Mouse (Mus musculus): ENCODE measurements around the gene Slc50a1.

Slc50a1 gene

DNA sequence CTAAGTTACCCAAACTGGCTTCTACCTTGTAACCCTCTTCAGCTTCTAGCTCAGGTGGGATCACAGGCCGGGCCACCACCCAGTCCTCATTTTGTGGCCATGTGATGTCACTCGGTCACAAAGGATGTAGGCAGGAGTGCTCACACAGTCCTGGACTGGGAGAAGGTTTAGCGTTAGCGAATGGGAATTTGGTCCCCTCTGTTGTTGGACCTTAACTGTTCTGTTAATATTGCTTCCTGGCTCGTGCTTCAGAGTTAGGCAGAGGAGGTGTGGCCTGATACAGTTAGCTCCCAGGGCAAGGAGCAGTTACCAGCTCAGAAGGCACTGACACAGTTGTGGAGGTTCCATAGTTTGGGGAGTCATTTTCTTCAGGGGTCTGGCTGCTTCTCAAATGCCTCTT is 23.8 kb upstream of the Slc50a1 start:
- no peak for DNase-seq (ENCODE audit: low read depth, low spot score)

DNA sequence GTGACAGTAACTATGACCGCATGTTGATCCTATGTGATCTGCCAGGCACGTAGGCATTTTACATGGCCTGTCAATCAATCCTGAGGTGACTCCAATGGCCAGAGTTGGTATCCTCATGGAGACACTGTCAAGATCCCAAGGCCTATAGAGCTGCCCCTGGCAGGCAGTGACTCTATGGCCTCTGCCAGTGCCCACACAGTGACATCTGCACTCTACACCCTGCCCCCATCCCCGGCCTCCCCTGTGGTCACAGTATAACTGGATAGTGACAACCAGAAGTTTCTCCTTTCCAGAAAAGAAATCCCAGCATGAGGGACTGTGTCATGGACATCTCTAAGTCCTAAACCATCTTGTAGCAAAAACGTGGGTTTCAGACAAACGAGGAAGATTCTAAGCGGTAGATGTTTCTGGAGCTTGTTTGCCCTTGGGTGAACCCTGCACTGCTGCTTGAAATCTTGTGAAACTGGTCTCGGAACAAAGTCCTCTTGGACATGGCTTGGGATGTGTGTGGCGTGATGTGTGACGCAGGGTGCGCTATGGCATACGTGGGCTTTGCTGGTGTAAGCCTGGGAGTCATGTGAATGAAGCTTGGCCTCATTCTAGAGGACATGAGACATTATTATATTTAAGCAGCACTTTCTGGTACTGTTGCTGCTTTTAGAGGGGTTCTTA is 23.0 kb upstream of the Slc50a1 start:
- DNase-seq (ENCODE audit: low read depth, low spot score), result no peak

DNA sequence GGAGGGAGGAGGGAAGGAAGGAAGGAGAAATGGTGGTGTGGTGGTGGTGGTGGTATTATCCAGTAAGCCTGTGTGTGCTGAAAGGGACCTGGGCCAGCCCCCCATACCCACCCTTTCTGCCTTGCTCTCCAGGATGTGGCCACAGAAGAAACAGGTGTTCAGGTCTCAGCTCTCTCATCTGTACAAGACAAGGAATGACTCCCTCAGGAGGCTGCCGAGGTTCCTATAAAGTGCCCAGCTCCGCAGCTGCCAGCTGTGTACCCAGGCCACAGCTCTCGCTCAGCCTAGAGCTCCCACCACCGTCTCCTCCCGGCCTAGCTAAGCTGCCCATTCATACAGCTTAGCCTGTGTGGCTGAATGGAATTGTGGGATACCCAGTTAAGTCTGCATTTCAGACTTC is 21.9 kb upstream of the Slc50a1 start:
- no peak for DNase-seq (ENCODE audit: low read depth, low spot score)

DNA sequence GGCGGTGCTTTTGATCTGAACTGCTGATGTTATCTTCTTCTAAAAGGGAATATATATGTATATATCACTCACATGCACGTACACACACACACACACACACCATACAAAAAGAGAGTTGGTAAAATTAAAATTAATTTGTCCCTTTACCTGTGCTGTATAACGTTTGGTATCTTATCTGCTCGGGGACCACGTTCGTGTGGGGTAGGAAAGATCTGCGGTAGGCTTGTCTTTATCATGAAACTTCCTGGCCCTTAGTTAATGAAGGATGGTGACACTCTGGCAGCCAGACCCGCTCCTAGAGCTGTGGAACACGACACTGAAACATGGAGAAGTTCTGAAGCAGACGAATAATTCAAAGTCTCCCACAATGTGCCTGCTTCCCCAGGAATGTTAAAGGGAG is 21.5 kb upstream of the Slc50a1 start:
- no peak for DNase-seq (ENCODE audit: low read depth, low spot score)

GRCm38 (mm10) chr3:89288503-89288928 is 18.1 kb upstream of the Slc50a1 start:
- no peak for DNase-seq (ENCODE audit: low read depth, low spot score)

DNA sequence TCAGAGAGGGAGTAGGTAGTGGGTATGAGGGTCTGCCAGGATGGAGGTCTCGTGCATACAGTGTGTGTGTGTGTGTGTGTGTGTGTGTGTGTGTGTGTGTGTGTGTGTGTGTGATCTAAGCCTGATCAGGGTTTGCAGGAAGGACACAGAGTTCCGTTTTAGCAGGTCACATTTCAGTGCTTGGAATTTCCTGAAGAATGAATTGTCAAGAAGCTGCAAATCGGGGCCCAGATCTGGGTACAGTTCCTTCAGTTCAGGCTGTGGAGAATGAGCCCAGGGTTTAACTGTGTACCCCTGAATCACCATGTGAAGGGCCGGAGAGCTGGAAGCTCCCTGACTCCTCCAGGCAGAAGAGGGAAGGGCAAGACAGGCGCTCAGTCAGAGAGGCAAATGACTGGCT is 16.9 kb upstream of the Slc50a1 start:
- no peak for DNase-seq (ENCODE audit: low read depth, low spot score)

DNA sequence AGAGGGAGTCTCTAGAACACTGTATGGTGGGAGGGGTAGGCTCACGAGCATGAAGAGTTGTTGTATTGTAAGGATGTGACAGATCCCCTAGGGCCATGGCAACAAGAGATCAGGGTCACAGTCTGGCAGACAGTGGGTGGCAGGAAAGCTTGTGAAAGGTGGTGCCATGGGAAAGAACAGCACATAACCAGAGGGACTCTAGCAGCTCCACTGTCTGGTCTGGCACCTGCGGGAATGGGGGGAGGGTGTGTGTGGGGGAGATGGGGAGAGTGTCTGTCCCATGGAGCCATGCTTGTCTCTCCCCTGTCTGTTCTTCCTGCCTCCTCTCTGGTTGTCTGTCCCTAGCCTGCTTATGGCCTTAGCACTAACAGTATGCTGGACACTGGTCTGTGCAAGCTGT is 15.2 kb upstream of the Slc50a1 start:
- no peak for DNase-seq (ENCODE audit: low read depth, low spot score)

- no peak for DNase-seq (ENCODE audit: low read depth, low spot score)
Measured at GRCm38 (mm10) chr3:89284261-89284660, 13.9 kb upstream of the Slc50a1 start.

DNA sequence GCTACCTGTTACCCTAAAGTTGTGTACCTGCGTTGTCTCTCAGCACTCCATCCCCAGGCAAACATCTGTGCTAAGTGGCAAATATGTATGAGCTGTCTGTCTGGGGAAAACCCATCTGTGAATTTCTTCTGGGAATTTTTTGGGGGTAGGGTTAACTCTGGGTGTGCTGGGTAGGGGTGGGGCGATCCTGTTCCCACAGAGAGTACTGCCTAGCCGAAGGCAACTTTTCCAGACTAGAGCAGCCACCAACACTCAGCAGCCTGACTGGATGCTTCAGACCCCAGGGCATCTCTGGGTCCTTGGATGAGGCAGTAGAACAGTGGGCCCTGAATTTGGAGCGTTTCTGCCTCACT is 11.9 kb upstream of the Slc50a1 start:
- DNase-seq (ENCODE audit: low read depth, low spot score), result no peak

- peak; percentile 92 for DNase-seq (ENCODE audit: low read depth, low spot score)
Measured at GRCm38 (mm10) chr3:89281579-89282290, 11.4 kb upstream of the Slc50a1 start.

DNA sequence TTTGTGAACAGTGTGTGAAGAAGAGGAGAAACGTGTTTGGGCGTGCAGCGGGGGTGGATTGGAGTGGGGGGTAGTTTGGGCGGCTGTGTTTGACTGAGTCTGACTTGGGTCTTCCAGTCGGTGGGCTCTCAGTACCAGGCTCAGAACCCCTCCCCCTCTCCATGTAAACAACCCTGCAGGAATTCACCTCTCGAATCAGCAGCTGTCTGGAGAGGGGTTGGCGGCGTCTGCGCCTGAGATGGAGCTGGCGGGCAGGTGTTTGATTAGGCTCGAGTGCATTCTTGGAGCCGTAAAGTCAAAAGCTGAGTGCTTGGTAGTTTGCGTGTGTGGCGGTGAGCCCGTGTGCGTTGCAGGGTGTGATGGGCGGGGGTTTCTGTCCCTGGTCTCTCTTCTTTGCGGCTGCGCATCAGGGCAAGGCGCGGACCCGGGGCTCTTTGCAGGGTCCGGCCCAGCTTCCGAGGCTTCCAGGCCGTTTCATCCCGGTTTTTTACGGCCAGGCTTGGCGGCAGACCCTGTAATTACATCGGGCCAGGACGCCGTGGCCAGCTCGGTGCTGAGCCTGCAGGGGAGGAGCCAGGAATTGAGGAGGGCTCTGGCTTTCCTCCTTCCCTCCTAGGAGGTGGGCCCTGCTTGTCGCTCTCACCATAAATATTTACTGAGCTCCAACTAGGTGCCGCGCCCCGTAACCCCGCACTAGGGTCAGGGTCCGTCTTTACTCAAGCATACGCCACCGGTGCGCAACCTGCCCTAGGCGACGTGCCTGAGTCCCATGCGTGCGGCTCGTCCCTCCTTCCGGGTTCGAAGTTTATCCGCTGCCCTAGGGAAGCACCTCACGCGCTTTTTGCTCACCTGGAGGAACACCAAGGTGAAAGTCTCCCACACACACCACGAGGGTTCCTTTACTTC is 10.5 kb upstream of the Slc50a1 start, which contains the start of gene Efna1:
Gene Efna1 (minus strand): TSS at position 537 of the 906 bp plus-strand sequence.
- peak; percentile 64 for DNase-seq (ENCODE audit: low read depth, low spot score)

DNA sequence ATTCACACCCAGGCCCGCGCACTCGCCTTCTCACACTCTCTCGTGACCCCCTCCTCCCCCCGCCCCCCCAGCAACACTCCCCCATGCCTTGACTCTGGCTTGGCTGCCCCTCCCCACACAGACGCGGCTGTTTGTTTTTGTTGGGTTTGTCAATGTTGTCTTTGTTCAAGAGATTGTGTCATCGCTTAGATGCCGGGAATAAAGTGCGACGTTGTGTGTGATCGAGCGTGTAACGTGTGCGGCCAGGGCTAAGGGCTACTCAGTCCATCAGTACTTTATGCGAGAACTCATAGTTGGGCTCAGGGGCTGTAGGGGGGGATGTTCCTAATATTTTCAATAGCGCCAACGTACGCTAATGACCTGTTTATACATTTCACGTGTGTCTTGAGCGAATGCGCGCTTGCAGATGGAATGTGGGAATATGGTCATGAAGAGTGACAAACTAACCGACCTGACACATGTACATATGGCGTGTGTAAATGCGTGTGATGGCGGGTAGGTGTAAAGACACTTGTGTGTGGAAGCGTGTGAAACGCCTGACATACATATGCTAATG is 9.8 kb upstream of the Slc50a1 start:
- DNase-seq (ENCODE audit: low read depth, low spot score), result no peak

GRCm38 (mm10) chr3:89279153-89279890 is 9.0 kb upstream of the Slc50a1 start:
- peak; percentile 90 for DNase-seq (ENCODE audit: low read depth, low spot score)

- DNase-seq (ENCODE audit: low read depth, low spot score), result no peak
Measured at GRCm38 (mm10) chr3:89278643-89279042, 8.3 kb upstream of the Slc50a1 start.

DNA sequence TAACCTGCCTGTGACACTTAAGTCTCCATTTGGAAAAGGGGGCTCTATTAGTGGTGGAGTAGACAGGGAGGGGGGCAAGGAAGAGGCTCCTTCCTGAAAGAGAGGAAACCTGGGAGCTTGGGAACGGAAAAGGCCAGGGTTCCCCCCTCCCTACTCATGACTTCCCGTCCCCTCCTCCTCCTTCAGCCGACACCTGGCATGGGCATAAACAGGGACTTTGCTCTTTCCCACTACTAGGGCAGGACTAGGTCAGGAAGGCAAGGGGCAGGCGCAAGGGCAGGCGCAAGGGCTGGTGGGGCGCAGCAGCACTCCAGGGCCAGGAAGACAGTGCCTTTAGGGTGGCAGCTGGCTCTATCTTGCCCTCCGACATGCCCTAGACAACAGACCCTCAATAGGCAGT is 7.7 kb upstream of the Slc50a1 start:
- no peak for DNase-seq (ENCODE audit: low read depth, low spot score)

- DNase-seq (ENCODE audit: low read depth, low spot score), result no peak
Measured at GRCm38 (mm10) chr3:89277281-89278021, 7.1 kb upstream of the Slc50a1 start.

DNA sequence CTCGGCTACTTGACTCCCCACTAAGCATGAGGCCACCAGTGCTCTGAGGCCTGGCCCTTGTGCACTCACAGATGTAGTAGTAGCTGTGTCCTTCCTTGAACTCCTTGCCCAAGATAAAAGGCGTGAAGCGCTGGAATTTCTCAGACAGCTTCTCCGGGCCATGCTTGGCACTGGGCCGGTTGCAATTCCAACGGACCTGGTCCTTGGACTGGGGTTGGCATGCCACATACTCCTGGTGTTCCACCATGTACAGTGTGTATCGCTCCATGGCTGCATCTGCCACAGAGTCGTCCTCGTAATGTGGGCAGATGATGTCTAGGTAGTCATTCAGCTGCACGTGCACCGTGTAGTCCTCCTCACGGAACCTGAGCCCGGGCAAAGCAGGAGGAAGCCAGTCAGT is 5.7 kb upstream of the Slc50a1 start:
- no peak for DNase-seq (ENCODE audit: low read depth, low spot score)

DNA sequence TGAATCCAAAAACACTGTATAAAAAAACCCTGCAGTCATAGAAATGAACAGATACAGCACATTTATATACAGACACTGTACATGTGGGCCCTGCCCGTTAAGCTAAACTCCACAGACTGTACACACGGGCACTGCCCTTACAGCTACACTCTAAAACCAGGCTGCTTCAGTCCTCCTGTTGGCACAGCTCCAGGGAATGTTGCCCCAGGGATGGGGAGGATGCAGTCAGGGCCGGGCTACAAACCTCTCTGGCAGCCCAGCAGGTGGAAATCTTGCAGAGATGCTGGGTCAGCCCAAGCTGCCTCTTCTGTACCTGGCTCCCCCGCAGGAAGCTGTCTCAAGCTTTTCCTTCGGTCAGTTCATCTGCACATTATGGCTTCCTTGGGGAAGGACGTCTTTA is 1.4 kb upstream of the Slc50a1 start:
- no peak for DNase-seq (ENCODE audit: low read depth, low spot score)

GRCm38 (mm10) chr3:89270891-89271290 is 521 bp upstream of the Slc50a1 start:
- DNase-seq (ENCODE audit: low read depth, low spot score), result no peak

DNA sequence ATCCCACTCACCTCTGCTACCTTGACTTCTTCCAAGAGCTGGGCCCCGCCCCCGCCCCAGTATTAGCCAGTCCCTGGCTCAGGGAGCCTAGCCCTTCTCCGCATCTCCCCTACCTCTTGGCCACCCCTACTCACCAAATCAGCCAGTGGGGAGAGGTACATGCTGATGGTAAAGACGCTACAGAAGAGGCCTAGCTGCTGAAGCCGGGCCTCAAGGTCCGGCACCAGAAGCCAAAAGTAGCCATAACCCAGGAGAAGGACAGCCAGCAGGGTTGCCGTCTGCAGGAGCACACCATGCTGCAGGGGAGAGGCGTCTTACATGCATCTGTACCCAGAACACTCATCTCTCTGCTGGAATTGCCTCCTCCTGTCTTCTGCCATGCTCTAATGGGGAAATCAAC is 1.5 kb downstream of the Slc50a1 start:
- no peak for DNase-seq (ENCODE audit: low read depth, low spot score)

DNA sequence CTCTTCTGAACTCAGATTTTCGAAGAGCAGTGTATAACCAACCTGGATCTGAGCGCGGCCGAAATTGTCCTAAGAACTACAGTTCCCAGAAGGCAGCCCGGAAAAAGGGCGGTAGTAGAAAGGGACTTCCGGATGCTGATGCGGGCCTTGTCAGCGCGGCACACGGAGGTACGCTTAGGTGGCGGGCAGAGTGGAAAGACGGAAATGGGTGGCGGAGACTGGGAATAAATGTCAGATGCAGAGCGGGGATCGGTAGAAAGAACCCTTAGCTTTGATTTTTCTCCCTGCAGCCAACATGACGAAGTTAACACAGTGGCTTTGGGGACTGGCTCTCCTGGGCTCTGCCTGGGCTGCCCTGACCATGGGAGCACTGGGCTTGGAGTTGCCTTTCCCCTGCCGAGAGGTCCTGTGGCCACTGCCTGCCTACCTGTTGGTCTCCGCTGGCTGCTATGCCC is 3.9 kb downstream of the Slc50a1 start:
- DNase-seq (ENCODE audit: low read depth, low spot score), result peak; percentile 90
